Mouse (Mus musculus) CH12.LX (cell line): ENCODE results near the gene Dnajc25.

Experiments
- CTCF ChIP-seq, 2 experiments: IDR thresholded peaks in 1 of 2; conservative IDR thresholded peaks in 1 of 2; 2 replicates each; pipeline ENCODE4 v1.5.1; 2011 to 2012; ENCODE audit warnings: low read depth in 2 of 2, low read length in 2 of 2, improper control_type of control experiment in 1 of 2, inconsistent platforms in 1 of 2, mild to moderate bottlenecking in 1 of 2, moderate library complexity in 1 of 2
- EP300 ChIP-seq: IDR thresholded peaks from 2 replicates; pipeline ENCODE4 v1.6.1; 2011; ENCODE audit warnings: low read length, improper control_type of control experiment
- MAX ChIP-seq: IDR thresholded peaks from 2 replicates; pipeline ENCODE4 v1.6.1; 2011; ENCODE audit warnings: low read length, improper control_type of control experiment
- SMC3 ChIP-seq: IDR thresholded peaks from 2 replicates; pipeline ENCODE4 v1.6.1; 2011; ENCODE audit warnings: low read depth, low read length, improper control_type of control experiment
- USF1 ChIP-seq: IDR thresholded peaks from 2 replicates; pipeline ENCODE4 v1.6.1; 2014; ENCODE audit warnings: low read depth, mild to moderate bottlenecking, inconsistent platforms, low read length, improper control_type of control experiment
- USF2 ChIP-seq: conservative IDR thresholded peaks from 2 replicates; pipeline ENCODE4 v1.6.1; 2011; ENCODE audit warnings: low read depth, low read length, improper control_type of control experiment
- ZMIZ1 ChIP-seq: IDR thresholded peaks from 2 replicates; pipeline ENCODE4 v1.6.1; 2012; ENCODE audit warnings: low read depth, mild to moderate bottlenecking, inconsistent platforms, low read length, improper control_type of control experiment
- ZNF384 ChIP-seq: IDR thresholded peaks from 2 replicates; pipeline ENCODE4 v1.6.1; 2012; ENCODE audit warnings: low read depth, low read length, improper control_type of control experiment, inconsistent platforms

DNA sequence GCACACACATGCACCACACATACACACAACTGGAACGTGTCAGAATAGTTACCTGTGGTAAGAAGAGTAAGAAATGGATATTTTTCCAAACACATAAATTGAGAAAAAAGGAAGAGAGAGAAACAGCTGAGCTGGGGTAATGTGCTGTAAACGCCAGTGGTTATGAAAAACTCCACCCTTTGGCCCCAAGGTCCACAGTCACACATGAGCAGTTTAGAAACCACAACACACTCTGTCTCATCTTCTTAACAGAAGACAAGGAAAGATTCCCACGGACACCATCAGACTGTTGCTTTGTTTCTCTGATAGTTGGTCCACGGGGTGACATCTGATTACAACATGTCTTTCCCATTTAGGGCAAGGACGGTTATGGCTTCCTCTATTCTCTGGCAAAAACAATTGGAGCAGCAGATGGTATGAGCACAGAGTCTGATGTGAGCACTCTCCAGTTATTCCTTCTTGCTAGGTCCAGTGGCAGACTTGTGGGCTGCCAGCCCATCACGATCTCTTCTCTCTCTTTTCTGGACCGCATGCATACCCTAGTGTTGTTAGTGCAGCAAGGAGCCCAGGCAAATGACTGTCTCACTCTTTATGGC lies 5.5 kb upstream of the Dnajc25 start:
- TF ChIP-seq EP300 (peak; percentile 69), USF2 (no peak), ZNF384 (no peak), SMC3 (no peak), CTCF (conservative IDR thresholded peaks at IDR 0.05 in 1 of 2, IDR thresholded peaks at IDR 0.05 in 1 of 2; ENCODE audit: low read depth in 2 of 2, low read length in 2 of 2) (no peak), MAX (no peak), USF1 (no peak), ZMIZ1 (no peak)
